Mouse (Mus musculus) myocyte (in vitro differentiated cells): ENCODE measurements at regions not wholly inside any gene's neighbourhood (a gene's known extent, or its start where the extent isn't known, plus 50 kb on each side); places are given as distances from the start of the nearest gene placed in this dataset.

Experiments
- H3K27me3 ChIP-seq: one replicate; pipeline ENCODE4 v1.6.1; 2011; ENCODE audit not compliant: control insufficient read depth, insufficient read depth, insufficient read length
- H3K36me3 ChIP-seq: one replicate; pipeline ENCODE4 v1.6.1; 2011; ENCODE audit not compliant: control insufficient read depth, insufficient read depth
- H3K4me2 ChIP-seq: one replicate; pipeline ENCODE4 v1.6.1; 2011; ENCODE audit warnings: low read depth, control low read depth
- H3K4me3 ChIP-seq: one replicate; pipeline ENCODE4 v1.5.1; 2011; ENCODE audit warnings: mild to moderate bottlenecking, control low read depth, moderate library complexity
- H3K79me2 ChIP-seq: one replicate; pipeline ENCODE4 v1.6.1; 2011; ENCODE audit not compliant: control insufficient read depth, insufficient read depth
- H3ac ChIP-seq: one replicate; pipeline ENCODE4 v1.6.1; 2011; ENCODE audit not compliant: control insufficient read depth, insufficient read length
- CEBPB ChIP-seq: IDR thresholded peaks from 2 replicates; pipeline ENCODE4 v1.6.1; 2011; ENCODE audit warnings: mild to moderate bottlenecking, moderate library complexity; ENCODE audit not compliant: poor library complexity, insufficient read depth, severe bottlenecking
- E2F4 ChIP-seq: IDR thresholded peaks from one replicate; pipeline ENCODE4 v1.6.1; 2011; ENCODE audit warnings: mild to moderate bottlenecking, control low read depth, moderate library complexity; ENCODE audit not compliant: insufficient read depth
- MAX ChIP-seq: IDR thresholded peaks from one replicate; pipeline ENCODE4 v1.6.1; 2011; ENCODE audit warnings: low read depth, mild to moderate bottlenecking, control low read depth
- MYOD1 ChIP-seq, 3 experiments: IDR thresholded peaks; one replicate each; pipeline ENCODE4 v1.6.1; 2011; ENCODE audit warnings: control low read depth in 2 of 3, low read depth in 2 of 3, mild to moderate bottlenecking in 2 of 3, moderate library complexity in 1 of 3; ENCODE audit not compliant: insufficient read length in 2 of 3, control insufficient read depth in 1 of 3
- MYOG ChIP-seq, 3 experiments: IDR thresholded peaks; one replicate each; pipeline ENCODE4 v1.6.1; 2011; ENCODE audit warnings: control low read depth in 2 of 3, low read depth in 2 of 3, mild to moderate bottlenecking in 2 of 3; ENCODE audit not compliant: insufficient read length in 2 of 3, control insufficient read depth in 1 of 3, insufficient read depth in 1 of 3
- POLR2A ChIP-seq: IDR thresholded peaks from one replicate; pipeline ENCODE4 v1.6.1; 2011; ENCODE audit warnings: low read depth, mild to moderate bottlenecking, control low read depth, moderate library complexity; ENCODE audit not compliant: insufficient read length
- POLR2AphosphoS2 ChIP-seq: IDR thresholded peaks from one replicate; pipeline ENCODE4 v1.6.1; 2011; ENCODE audit warnings: low read depth, control low read depth; ENCODE audit not compliant: insufficient read length
- REST ChIP-seq: IDR thresholded peaks from one replicate; pipeline ENCODE4 v1.6.1; 2011; ENCODE audit warnings: mild to moderate bottlenecking, control low read depth, moderate library complexity; ENCODE audit not compliant: insufficient read depth, insufficient read length
- SRF ChIP-seq: IDR thresholded peaks from one replicate; pipeline ENCODE4 v1.6.1; 2011; ENCODE audit warnings: low read depth; ENCODE audit not compliant: control insufficient read depth, insufficient read length
- TCF12 ChIP-seq: IDR thresholded peaks from one replicate; pipeline ENCODE4 v1.6.1; 2011; ENCODE audit warnings: mild to moderate bottlenecking, control low read depth; ENCODE audit not compliant: poor library complexity, insufficient read depth, severe bottlenecking
- TCF3 ChIP-seq: IDR thresholded peaks from one replicate; pipeline ENCODE4 v1.6.1; 2011; ENCODE audit warnings: low read depth, control low read depth; ENCODE audit not compliant: insufficient read length
- USF1 ChIP-seq: IDR thresholded peaks from one replicate; pipeline ENCODE4 v1.6.1; 2011; ENCODE audit warnings: low read depth, mild to moderate bottlenecking, control low read depth, moderate library complexity

DNA sequence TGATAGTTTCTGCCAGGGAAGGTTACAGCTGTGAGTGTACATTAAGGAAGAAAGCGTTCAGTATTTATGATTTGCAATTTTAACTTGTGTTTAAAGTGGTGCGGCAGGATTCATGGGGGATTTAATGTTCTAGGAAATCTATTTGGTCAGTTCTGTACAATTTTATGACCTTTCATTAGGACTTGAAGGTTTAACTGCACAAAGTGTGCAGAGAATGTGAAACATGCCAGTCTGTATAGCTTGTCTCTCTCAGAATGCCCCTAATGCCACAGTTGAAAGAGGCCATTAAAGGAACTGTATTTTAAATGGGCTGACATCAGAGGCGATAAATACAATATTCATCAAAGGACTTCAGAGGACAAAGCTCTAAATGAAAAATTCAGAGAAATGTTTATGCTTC is 466.6 kb upstream of the Negr1 start:
- no peak overlapping the region for H3K4me2 ChIP-seq
- no peak overlapping the region for H3ac ChIP-seq
- H3K27me3 ChIP-seq: no peaks in the 10 kb centered on the region
- no peak overlapping the region for H3K4me3 ChIP-seq
- no peaks in the 10 kb centered on the region for H3K36me3 ChIP-seq
- TF ChIP-seq CEBPB: no peak
- TF ChIP-seq E2F4: no peak
- TF ChIP-seq MYOG (IDR thresholded peaks at IDR 0.05; ENCODE audit: control insufficient read depth in 1 of 3, insufficient read depth in 1 of 3, insufficient read length in 2 of 3, low read depth in 2 of 3): no peak
- TF ChIP-seq MAX: no peak
- no peak for TF ChIP-seq POLR2A
- TF ChIP-seq TCF3: no peak
- TF ChIP-seq MYOD1 (IDR thresholded peaks at IDR 0.05; ENCODE audit: control insufficient read depth in 1 of 3, insufficient read length in 2 of 3, low read depth in 2 of 3): no peak
- no peak for TF ChIP-seq SRF
- no peak for TF ChIP-seq REST
- no peak for TF ChIP-seq TCF12
- no peaks in the 10 kb centered on the region for H3K79me2 ChIP-seq

DNA sequence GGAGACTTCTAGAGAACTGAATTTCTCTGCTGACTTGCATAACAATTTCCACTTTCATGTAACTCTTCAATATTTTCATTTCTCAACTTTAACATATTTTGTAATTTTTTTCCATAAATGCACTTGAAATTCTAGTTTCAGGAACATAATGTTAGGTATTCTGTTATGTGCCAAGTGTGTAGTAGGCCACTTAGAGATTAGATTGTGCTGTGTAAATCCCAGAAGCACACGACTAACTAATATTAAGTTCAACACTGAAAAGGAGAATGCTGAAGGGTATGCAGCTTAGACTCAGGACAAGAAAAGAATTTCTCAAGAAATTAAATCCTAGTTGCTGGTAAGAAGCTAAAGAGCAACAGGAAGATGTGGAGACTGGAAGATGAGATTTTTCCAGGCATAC is 455.8 kb upstream of the Negr1 start:
- Histone ChIP-seq H3K4me2 (no peak overlapping the region), H3K27me3 (no peaks in the 10 kb centered on the region), H3K36me3 (no peaks in the 10 kb centered on the region), H3ac (no peak overlapping the region), H3K79me2 (no peaks in the 10 kb centered on the region), H3K4me3 (no peak overlapping the region)
- no peak for TF ChIP-seq REST
- no peak for TF ChIP-seq POLR2AphosphoS2
- no peak for TF ChIP-seq MYOD1 (IDR thresholded peaks at IDR 0.05; ENCODE audit: control insufficient read depth in 1 of 3, insufficient read length in 2 of 3, low read depth in 2 of 3)
- TF ChIP-seq MAX: no peak
- TF ChIP-seq SRF: no peak
- no peak for TF ChIP-seq TCF12
- TF ChIP-seq MYOG (IDR thresholded peaks at IDR 0.05; ENCODE audit: control insufficient read depth in 1 of 3, insufficient read depth in 1 of 3, insufficient read length in 2 of 3, low read depth in 2 of 3): no peak
- TF ChIP-seq USF1: no peak
- no peak for TF ChIP-seq E2F4
- TF ChIP-seq CEBPB: no peak
- no peak for TF ChIP-seq POLR2A
- TF ChIP-seq TCF3: no peak

DNA sequence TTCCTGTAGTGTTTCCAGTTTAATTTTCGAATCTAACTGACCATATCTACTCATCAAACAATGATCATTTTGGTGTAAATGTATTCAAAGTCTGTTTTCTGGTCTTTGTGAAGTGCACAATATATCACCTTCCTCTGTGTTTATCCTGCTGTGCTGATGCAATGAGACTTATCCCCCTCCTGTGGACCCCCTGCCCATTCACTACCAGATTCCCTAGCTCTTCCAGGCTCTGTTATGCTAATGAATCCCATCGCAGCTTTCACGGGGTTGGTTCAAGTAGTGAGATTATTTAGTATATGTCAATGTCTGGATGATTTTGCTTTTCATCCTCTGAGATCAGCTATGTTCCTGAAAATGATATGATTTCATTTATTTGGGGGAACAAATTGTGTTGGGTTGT is 441.3 kb upstream of the Negr1 start:
- no peak overlapping the region for H3ac ChIP-seq
- TF ChIP-seq MAX: no peak
- TF ChIP-seq MYOD1 (IDR thresholded peaks at IDR 0.05; ENCODE audit: control insufficient read depth in 1 of 3, insufficient read length in 2 of 3, low read depth in 2 of 3): no peak
- TF ChIP-seq POLR2A: no peak
- no peak for TF ChIP-seq E2F4
- TF ChIP-seq REST: no peak
- TF ChIP-seq SRF: no peak
- TF ChIP-seq USF1: no peak
- TF ChIP-seq POLR2AphosphoS2: no peak
- no peak for TF ChIP-seq TCF12
- TF ChIP-seq MYOG (IDR thresholded peaks at IDR 0.05; ENCODE audit: control insufficient read depth in 1 of 3, insufficient read depth in 1 of 3, insufficient read length in 2 of 3, low read depth in 2 of 3): no peak
- no peak for TF ChIP-seq CEBPB
- no peak for TF ChIP-seq TCF3
- no peak overlapping the region for H3K4me2 ChIP-seq
- no peak overlapping the region for H3K4me3 ChIP-seq
- no peaks in the 10 kb centered on the region for H3K27me3 ChIP-seq
- H3K36me3 ChIP-seq: no peaks in the 10 kb centered on the region
- H3K79me2 ChIP-seq: no peaks in the 10 kb centered on the region

DNA sequence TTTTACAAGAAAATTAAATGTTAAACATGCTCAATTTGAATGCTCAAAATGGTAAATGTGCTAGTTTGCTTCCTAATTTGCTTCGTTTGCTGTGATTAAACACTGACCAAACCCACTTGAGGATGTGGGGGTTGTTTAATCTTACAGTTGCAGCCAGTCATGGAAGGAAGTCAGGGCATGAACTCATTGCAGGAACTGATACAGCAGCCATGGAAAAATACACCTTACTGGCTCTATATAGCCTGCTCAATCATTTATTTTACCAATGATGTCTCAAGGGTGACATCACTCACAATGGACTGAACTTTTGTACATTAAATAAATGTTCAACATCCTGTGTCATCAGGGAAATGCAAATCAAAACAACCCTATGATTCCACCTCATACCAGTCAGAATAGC is 430.0 kb upstream of the Negr1 start:
- H3ac ChIP-seq: no peak overlapping the region
- no peaks in the 10 kb centered on the region for H3K27me3 ChIP-seq
- TF ChIP-seq SRF (no peak), MYOD1 (IDR thresholded peaks at IDR 0.05; ENCODE audit: control insufficient read depth in 1 of 3, insufficient read length in 2 of 3, low read depth in 2 of 3) (no peak), POLR2A (no peak), TCF3 (no peak), POLR2AphosphoS2 (no peak), CEBPB (no peak), MAX (no peak), TCF12 (no peak), E2F4 (no peak), USF1 (no peak), REST (no peak)
- no peaks in the 10 kb centered on the region for H3K36me3 ChIP-seq
- no peak overlapping the region for H3K4me2 ChIP-seq
- H3K4me3 ChIP-seq: no peak overlapping the region
- no peaks in the 10 kb centered on the region for H3K79me2 ChIP-seq
